Mouse (Mus musculus) E14TG2a.4 (cell line): ENCODE results near the gene Esp36.
"Not testable (repeated sequence)": the region's sequence is repeated elsewhere in the genome, so short reads cannot be mapped to it uniquely, and the experiment has no call there.

Experiments used
- H3K27me3 ChIP-seq: 2 replicates; pipeline ENCODE4 v1.6.1; 2014; ENCODE audit warnings: low read length, control low read depth; ENCODE audit not compliant: insufficient read depth
- H3K36me3 ChIP-seq: 2 replicates; pipeline ENCODE4 v1.6.1; 2014; ENCODE audit warnings: low read length, control low read depth; ENCODE audit not compliant: insufficient read depth
- H3K4me1 ChIP-seq: replicated peaks from 2 replicates; pipeline ENCODE4 v1.6.1; 2014; ENCODE audit warnings: low read depth, low read length, control low read depth
- H3K4me3 ChIP-seq: replicated peaks from 2 replicates; pipeline ENCODE4 v1.5.1; 2014; ENCODE audit warnings: mild to moderate bottlenecking, low read length
- H3K9me3 ChIP-seq: 2 replicates; pipeline ENCODE4 v1.6.1; 2014; ENCODE audit warnings: low read length, control low read depth
- CTCF ChIP-seq: conservative IDR thresholded peaks from 2 replicates; pipeline ENCODE4 v1.5.1; 2014; ENCODE audit warnings: low read length
- NANOG ChIP-seq: IDR thresholded peaks from 2 replicates; pipeline ENCODE4 v1.6.1; 2014; ENCODE audit warnings: borderline replicate concordance, low read length, mixed read lengths
- POU5F1 ChIP-seq: IDR thresholded peaks from 2 replicates; pipeline ENCODE4 v1.6.1; 2014; ENCODE audit warnings: low read length, borderline replicate concordance

Esp36 gene

DNA sequence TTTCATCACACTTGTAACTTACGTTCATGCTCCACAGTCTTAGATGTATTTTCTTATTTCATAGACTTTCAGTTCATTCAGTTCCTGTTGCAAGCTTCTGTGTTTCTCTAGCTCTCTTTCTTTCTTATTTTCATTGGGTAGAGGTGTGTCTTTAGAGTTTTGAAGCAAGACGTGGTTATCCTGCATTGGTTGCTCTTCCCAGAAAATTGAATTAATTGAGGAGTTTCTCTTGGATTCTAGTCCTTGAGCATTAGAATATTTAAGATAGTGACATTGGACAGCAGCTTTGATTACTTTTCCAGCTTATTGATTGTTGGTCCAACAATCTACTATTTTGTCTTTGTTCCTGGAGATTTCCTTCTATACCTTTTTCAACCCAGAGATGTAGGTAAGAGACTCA, at the start of gene Esp36:
TSS of gene Esp36 (minus strand) at position 101 of the 400 bp plus-strand sequence.
- Histone ChIP-seq H3K36me3 (no peaks in the 10 kb centered on the region), H3K4me1 (no peaks in the 10 kb centered on the region), H3K9me3 (no peaks in the 10 kb centered on the region), H3K27me3 (no peaks in the 10 kb centered on the region), H3K4me3 (no peak within 1 kb of the TSS)
- TF ChIP-seq NANOG: no peak
- no peak for TF ChIP-seq CTCF
- TF ChIP-seq POU5F1: no peak

DNA sequence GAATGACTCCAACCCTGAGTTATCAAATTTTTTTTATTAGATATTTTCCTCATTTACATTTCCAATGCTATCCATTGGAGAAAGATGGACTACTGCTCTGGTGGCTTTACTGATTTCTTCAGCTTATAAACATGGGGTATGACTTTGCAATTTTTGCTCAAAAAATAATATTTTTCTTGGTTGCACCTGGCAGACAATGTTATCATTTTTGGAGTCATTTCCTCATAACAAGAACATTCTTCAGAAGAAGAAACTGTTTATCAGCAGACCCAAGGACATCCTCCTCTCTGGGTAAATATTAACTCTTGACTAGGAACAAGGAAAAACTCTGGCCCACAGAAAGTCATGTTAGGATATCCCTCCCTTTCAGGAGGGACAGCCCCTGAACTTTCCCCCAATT, 36.2 kb upstream of the Esp36 start:
- not testable (repeated sequence) for H3K4me3 ChIP-seq, H3K27me3 ChIP-seq, H3K9me3 ChIP-seq, H3K4me1 ChIP-seq, H3K36me3 ChIP-seq

- H3K4me3 ChIP-seq: no peak overlapping the region
- H3K27me3 ChIP-seq: no peaks in the 10 kb centered on the region
Observed at GRCm38 (mm10) chr17:38450688-38451087, 30.7 kb upstream of the Esp36 start.

GRCm38 (mm10) chr17:38406135-38406534, 13.8 kb downstream of the Esp36 start:
- Histone ChIP-seq H3K4me1 (no peaks in the 10 kb centered on the region), H3K27me3 (no peaks in the 10 kb centered on the region), H3K9me3 (no peaks in the 10 kb centered on the region), H3K36me3 (no peaks in the 10 kb centered on the region), H3K4me3 (no peak overlapping the region)
- TF ChIP-seq POU5F1 (no peak), NANOG (no peak), CTCF (no peak)

More at GRCm38 (mm10) chr17:38450688-38451087, 30.7 kb upstream of the Esp36 start:
- Histone ChIP-seq H3K9me3 (no peaks in the 10 kb centered on the region), H3K36me3 (no peaks in the 10 kb centered on the region), H3K4me1 (no peaks in the 10 kb centered on the region)
- no peak for TF ChIP-seq POU5F1
- no peak for TF ChIP-seq CTCF
- TF ChIP-seq NANOG: no peak

DNA sequence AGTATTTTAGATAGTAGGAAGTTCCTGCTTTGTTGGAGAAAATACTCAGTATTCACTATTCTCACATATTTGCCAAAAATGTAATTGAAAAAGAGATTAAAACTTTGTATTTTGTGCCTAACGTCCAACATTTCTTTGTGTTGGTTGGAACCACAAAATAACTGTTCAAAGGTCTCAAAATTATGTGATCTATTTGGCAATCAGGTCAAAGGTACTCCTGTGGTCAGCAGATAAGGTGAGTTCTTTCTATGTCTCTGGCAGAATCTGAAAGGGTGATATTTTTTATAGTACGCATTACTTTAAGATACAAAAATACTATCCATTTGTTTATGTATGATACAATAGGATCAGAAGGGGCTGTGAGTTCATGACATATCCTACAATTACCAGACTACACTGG, 28.2 kb downstream of the Esp36 start:
- Histone ChIP-seq H3K9me3 (no peaks in the 10 kb centered on the region), H3K27me3 (no peaks in the 10 kb centered on the region), H3K36me3 (no peaks in the 10 kb centered on the region), H3K4me1 (no peaks in the 10 kb centered on the region), H3K4me3 (no peak overlapping the region)
- no peak for TF ChIP-seq POU5F1
- no peak for TF ChIP-seq NANOG
- no peak for TF ChIP-seq CTCF
